Mouse (Mus musculus) kidney, postnatal 4 days (tissue): Measurements from ENCODE around the gene BC117090.
"Not testable (repeated sequence)": the region's sequence is repeated elsewhere in the genome, so short reads cannot be mapped to it uniquely, and the experiment has no call there.

Experiments used
- DNase-seq, 2 experiments: peaks; one replicate each; pipeline ENCODE4 v3.0.0; 2021; ENCODE audit warnings: mixed read lengths in 2 of 2

BC117090 gene

GRCm38 (mm10) chr16:36334232-36334631 is at the start of gene BC117090:
BC117090 (minus strand) TSS chr16:36334332.
- DNase-seq, result no peak

- not testable (repeated sequence) for DNase-seq
Observed at GRCm38 (mm10) chr16:36367648-36368047, 33.5 kb upstream of the BC117090 start, which contains the start of gene BC100530. BC100530 (minus strand) TSS chr16:36367748.

GRCm38 (mm10) chr16:36337171-36337570 is 3.0 kb upstream of the BC117090 start:
- DNase-seq, result peak; percentile 6 to 7

GRCm38 (mm10) chr16:36319286-36319685 is 14.8 kb downstream of the BC117090 start:
- DNase-seq, result no peak

GRCm38 (mm10) chr16:36316111-36316510 is 18.0 kb downstream of the BC117090 start:
- DNase-seq, result not testable (repeated sequence)

GRCm38 (mm10) chr16:36307631-36308030 is 26.5 kb downstream of the BC117090 start:
- no peak for DNase-seq

- no peak for DNase-seq
Observed at GRCm38 (mm10) chr16:36289140-36289539, 45.0 kb downstream of the BC117090 start.

- not testable (repeated sequence) for DNase-seq
Observed at GRCm38 (mm10) chr16:36276796-36277195, 57.3 kb downstream of the BC117090 start, which contains the start of gene Stfa1. Stfa1 (plus strand) TSS chr16:36276951.
